Mouse (Mus musculus) CH12.LX (cell line): ENCODE measurements around the gene Depp1. TPM values are rescaled to one million over a fixed set of nuclear protein-coding genes. Genes with fewer than 3 reads are reported as not detected.

Experiments
- DNase-seq: peaks from one replicate; pipeline ENCODE4 v3.0.0-alpha.2; 2013; ENCODE audit errors: extremely low read depth
- H3K27ac ChIP-seq: 2 replicates; pipeline ENCODE4 v1.5.1; 2012; ENCODE audit warnings: low read depth, mild to moderate bottlenecking, control low read depth, moderate library complexity; ENCODE audit not compliant: insufficient read depth
- H3K27me3 ChIP-seq: replicated peaks from 2 replicates; pipeline ENCODE3; 2012; ENCODE audit warnings: inconsistent platforms
- H3K36me3 ChIP-seq, 2 experiments: replicated peaks in 1 of 2; 2 replicates each; pipeline versions ENCODE3 to v1.6.1; 2012; ENCODE audit warnings: inconsistent platforms in 1 of 2, low read length in 1 of 2, mild to moderate bottlenecking in 1 of 2, mixed read lengths in 1 of 2, moderate library complexity in 1 of 2; ENCODE audit not compliant: control insufficient read depth in 1 of 2, insufficient read depth in 1 of 2
- H3K4me1 ChIP-seq, 2 experiments: 2 replicates each; pipeline ENCODE4 v1.6.1; 2012; ENCODE audit warnings: inconsistent platforms in 1 of 2, moderate library complexity in 1 of 2; ENCODE audit not compliant: insufficient read depth in 2 of 2, control insufficient read depth in 1 of 2
- H3K4me2 ChIP-seq: 2 replicates; pipeline ENCODE4 v1.6.1; 2012; ENCODE audit warnings: low read depth, mild to moderate bottlenecking, control low read depth; ENCODE audit not compliant: poor library complexity, insufficient read depth, severe bottlenecking
- H3K4me3 ChIP-seq, 3 experiments: fragments of 150-350 bp in 1 of 3; sonication (generic) in 1 of 3; replicated peaks in 1 of 3; 2 replicates each; pipeline versions ENCODE3 to v1.5.1; 2011 to 2012; ENCODE audit warnings: low read depth in 2 of 3, low read length in 2 of 3, mild to moderate bottlenecking in 2 of 3, moderate library complexity in 2 of 3, control low read depth in 1 of 3, improper control_type of control experiment in 1 of 3, inconsistent platforms in 1 of 3, mixed read lengths in 1 of 3; ENCODE audit not compliant: poor library complexity in 1 of 3
- H3K79me2 ChIP-seq: replicated peaks from 2 replicates; pipeline ENCODE4 v1.6.1; 2012; ENCODE audit warnings: mild to moderate bottlenecking, moderate library complexity; ENCODE audit not compliant: control insufficient read depth, poor library complexity, insufficient read depth, severe bottlenecking; ENCODE audit errors: extremely low read depth
- H3K9ac ChIP-seq: 2 replicates; pipeline ENCODE4 v1.6.1; 2012; ENCODE audit warnings: low read depth, mild to moderate bottlenecking, control low read depth, moderate library complexity; ENCODE audit not compliant: insufficient read depth
- H3K9me3 ChIP-seq: replicated peaks from 2 replicates; pipeline ENCODE3; 2012; ENCODE audit warnings: low read length, inconsistent platforms, mixed read lengths
- CTCF ChIP-seq, 2 experiments: IDR thresholded peaks in 1 of 2; conservative IDR thresholded peaks in 1 of 2; 2 replicates each; pipeline ENCODE4 v1.5.1; 2011 to 2012; ENCODE audit warnings: low read depth in 2 of 2, low read length in 2 of 2, improper control_type of control experiment in 1 of 2, inconsistent platforms in 1 of 2, mild to moderate bottlenecking in 1 of 2, moderate library complexity in 1 of 2
- E2F4 ChIP-seq: IDR thresholded peaks from 2 replicates; pipeline ENCODE4 v1.6.1; 2011; ENCODE audit warnings: low read depth, low read length, improper control_type of control experiment; ENCODE audit not compliant: insufficient replicate concordance
- ELF1 ChIP-seq: IDR thresholded peaks from 2 replicates; pipeline ENCODE4 v1.6.1; 2014; ENCODE audit warnings: low read depth, mild to moderate bottlenecking, inconsistent platforms, low read length, improper control_type of control experiment
- EP300 ChIP-seq: IDR thresholded peaks from 2 replicates; pipeline ENCODE4 v1.6.1; 2011; ENCODE audit warnings: low read length, improper control_type of control experiment
- ETS1 ChIP-seq: conservative IDR thresholded peaks from 2 replicates; pipeline ENCODE4 v1.6.1; 2012; ENCODE audit warnings: low read depth, mild to moderate bottlenecking, inconsistent platforms, low read length, improper control_type of control experiment, moderate library complexity
- GABPA ChIP-seq: IDR thresholded peaks from 2 replicates; pipeline ENCODE4 v1.6.1; 2012; ENCODE audit warnings: low read depth, low read length, improper control_type of control experiment, inconsistent platforms; ENCODE audit not compliant: insufficient replicate concordance
- HCFC1 ChIP-seq: IDR thresholded peaks from 2 replicates; pipeline ENCODE4 v1.6.1; 2012; ENCODE audit warnings: low read depth, mild to moderate bottlenecking, inconsistent platforms, low read length, improper control_type of control experiment
- IRF4 ChIP-seq: IDR thresholded peaks from 2 replicates; pipeline ENCODE4 v1.6.1; 2014; ENCODE audit warnings: low read depth, mild to moderate bottlenecking, inconsistent platforms, low read length, improper control_type of control experiment
- JUN ChIP-seq: IDR thresholded peaks from 2 replicates; pipeline ENCODE4 v1.6.1; 2011; ENCODE audit warnings: low read depth, mild to moderate bottlenecking, low read length, improper control_type of control experiment, moderate library complexity; ENCODE audit not compliant: insufficient read depth
- MAFK ChIP-seq: IDR thresholded peaks from 2 replicates; pipeline ENCODE4 v1.6.1; 2011; ENCODE audit warnings: low read length, improper control_type of control experiment; ENCODE audit not compliant: insufficient replicate concordance
- MAZ ChIP-seq: IDR thresholded peaks from 2 replicates; pipeline ENCODE4 v1.6.1; 2012; ENCODE audit warnings: low read depth, mild to moderate bottlenecking, inconsistent platforms, low read length, improper control_type of control experiment, moderate library complexity
- MEF2A ChIP-seq: IDR thresholded peaks from 2 replicates; pipeline ENCODE4 v1.6.1; 2014; ENCODE audit warnings: low read depth, mild to moderate bottlenecking, inconsistent platforms, low read length, improper control_type of control experiment, borderline replicate concordance
- MXI1 ChIP-seq: IDR thresholded peaks from 2 replicates; pipeline ENCODE4 v1.6.1; 2011; ENCODE audit warnings: mild to moderate bottlenecking, low read depth, low read length, improper control_type of control experiment
- MYC ChIP-seq: IDR thresholded peaks from 2 replicates; pipeline ENCODE4 v1.6.1; 2011; ENCODE audit warnings: low read depth, mild to moderate bottlenecking, improper control_type of control experiment, low read length
- PAX5 ChIP-seq: IDR thresholded peaks from 2 replicates; pipeline ENCODE4 v1.6.1; 2012; ENCODE audit warnings: low read length, inconsistent platforms, mixed read lengths
- POLR2A ChIP-seq: IDR thresholded peaks from 2 replicates; pipeline ENCODE4 v1.6.1; 2011; ENCODE audit warnings: low read depth, mild to moderate bottlenecking, improper control_type of control experiment, low read length
- POLR2AphosphoS2 ChIP-seq: IDR thresholded peaks from 2 replicates; pipeline ENCODE4 v1.6.1; 2011; ENCODE audit warnings: low read depth, low read length, improper control_type of control experiment
- RAD21 ChIP-seq: IDR thresholded peaks from 2 replicates; pipeline ENCODE4 v1.6.1; 2011; ENCODE audit warnings: low read depth, mild to moderate bottlenecking, low read length, improper control_type of control experiment, moderate library complexity
- RCOR1 ChIP-seq: conservative IDR thresholded peaks from 2 replicates; pipeline ENCODE4 v1.6.1; 2012; ENCODE audit warnings: low read depth, mild to moderate bottlenecking, inconsistent platforms, low read length, improper control_type of control experiment
- SIN3A ChIP-seq: IDR thresholded peaks from 2 replicates; pipeline ENCODE4 v1.6.1; 2012; ENCODE audit warnings: low read length, improper control_type of control experiment, inconsistent platforms
- SMC3 ChIP-seq: IDR thresholded peaks from 2 replicates; pipeline ENCODE4 v1.6.1; 2011; ENCODE audit warnings: low read depth, low read length, improper control_type of control experiment
- TBP ChIP-seq: conservative IDR thresholded peaks from 2 replicates; pipeline ENCODE4 v1.6.1; 2011; ENCODE audit warnings: low read depth, low read length, improper control_type of control experiment
- TCF12 ChIP-seq: IDR thresholded peaks from 2 replicates; pipeline ENCODE4 v1.6.1; 2014; ENCODE audit warnings: low read depth, mild to moderate bottlenecking, inconsistent platforms, low read length, improper control_type of control experiment
- USF1 ChIP-seq: IDR thresholded peaks from 2 replicates; pipeline ENCODE4 v1.6.1; 2014; ENCODE audit warnings: low read depth, mild to moderate bottlenecking, inconsistent platforms, low read length, improper control_type of control experiment
- USF2 ChIP-seq: conservative IDR thresholded peaks from 2 replicates; pipeline ENCODE4 v1.6.1; 2011; ENCODE audit warnings: low read depth, low read length, improper control_type of control experiment
- ZC3H11A ChIP-seq: IDR thresholded peaks from 2 replicates; pipeline ENCODE4 v1.6.1; 2012; ENCODE audit warnings: low read depth, mild to moderate bottlenecking, inconsistent platforms, low read length, improper control_type of control experiment
- ZKSCAN1 ChIP-seq: IDR thresholded peaks from 2 replicates; pipeline ENCODE4 v1.6.1; 2012; ENCODE audit warnings: low read depth, inconsistent platforms, low read length, improper control_type of control experiment, borderline replicate concordance
- ZMIZ1 ChIP-seq: IDR thresholded peaks from 2 replicates; pipeline ENCODE4 v1.6.1; 2012; ENCODE audit warnings: low read depth, mild to moderate bottlenecking, inconsistent platforms, low read length, improper control_type of control experiment
- ZNF384 ChIP-seq: IDR thresholded peaks from 2 replicates; pipeline ENCODE4 v1.6.1; 2012; ENCODE audit warnings: low read depth, low read length, improper control_type of control experiment, inconsistent platforms
- dilution Hi-C: fragments of 300-500 bp; cut with MboI; formaldehyde crosslinking; loops from 2 replicates; pipeline ENCODE4 v1.14.3; 2020; ENCODE audit warnings: low sequenced_read_pairs; ENCODE audit not compliant: extremely low pct_unique_long_range_greater_than_20kb, extremely low pct_ligation_motif_present
- in situ Hi-C: fragments of 300-500 bp; cut with MboI; formaldehyde crosslinking; loops from 3 replicates; pipeline ENCODE4 v1.14.3; 2019; ENCODE audit warnings: low sequenced_read_pairs, low pct_ligation_motif_present, low pct_unique_long_range_greater_than_20kb, mixed read lengths
- polyA plus RNA-seq: library from polyadenylated mRNA; unstranded; fragments of >175 nt; gene quantifications from 2 replicates; pipeline ENCODE4 v1.2.1, GENCODE M21; 2012; ENCODE audit warnings: low read depth; ENCODE audit not compliant: insufficient read length
- total RNA-seq, 2 experiments: library from RNA; depleted of rRNA; stranded (reverse); fragments of 300-350 nt in 1 of 2; fragments of >200 nt in 1 of 2; gene quantifications; 2 replicates each; pipeline ENCODE4 v1.2.3; 2012 to 2014

Gene Depp1
- total and polyA plus RNA-seq, 3 experiments: 0.13 to 0.47 TPM; not detected in 1

DNA sequence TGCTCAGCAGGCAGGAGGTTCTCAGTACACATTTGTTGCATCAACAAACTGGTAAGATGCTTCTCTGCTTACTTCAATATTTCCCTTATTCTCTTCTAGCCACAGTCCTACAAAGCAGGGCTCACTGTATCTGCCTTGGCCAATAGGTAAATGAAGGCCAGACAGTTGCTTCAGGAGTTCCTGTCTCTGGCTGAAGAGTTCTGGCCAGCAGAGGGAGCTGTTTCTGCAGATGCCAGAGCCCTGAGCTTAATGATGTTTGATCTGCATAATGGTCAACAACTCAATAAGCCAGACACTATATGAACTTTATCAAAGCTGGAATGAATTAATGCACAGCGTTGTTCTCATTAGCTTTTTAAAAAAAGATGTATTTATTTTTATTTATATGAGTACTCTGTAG, 18.3 kb upstream of the Depp1 start (continued):
- no peak for TF ChIP-seq POLR2A

GRCm38 (mm10) chr6:116633741-116634695, 16.4 kb upstream of the Depp1 start:
- dilution Hi-C loops: no loop called here

DNA sequence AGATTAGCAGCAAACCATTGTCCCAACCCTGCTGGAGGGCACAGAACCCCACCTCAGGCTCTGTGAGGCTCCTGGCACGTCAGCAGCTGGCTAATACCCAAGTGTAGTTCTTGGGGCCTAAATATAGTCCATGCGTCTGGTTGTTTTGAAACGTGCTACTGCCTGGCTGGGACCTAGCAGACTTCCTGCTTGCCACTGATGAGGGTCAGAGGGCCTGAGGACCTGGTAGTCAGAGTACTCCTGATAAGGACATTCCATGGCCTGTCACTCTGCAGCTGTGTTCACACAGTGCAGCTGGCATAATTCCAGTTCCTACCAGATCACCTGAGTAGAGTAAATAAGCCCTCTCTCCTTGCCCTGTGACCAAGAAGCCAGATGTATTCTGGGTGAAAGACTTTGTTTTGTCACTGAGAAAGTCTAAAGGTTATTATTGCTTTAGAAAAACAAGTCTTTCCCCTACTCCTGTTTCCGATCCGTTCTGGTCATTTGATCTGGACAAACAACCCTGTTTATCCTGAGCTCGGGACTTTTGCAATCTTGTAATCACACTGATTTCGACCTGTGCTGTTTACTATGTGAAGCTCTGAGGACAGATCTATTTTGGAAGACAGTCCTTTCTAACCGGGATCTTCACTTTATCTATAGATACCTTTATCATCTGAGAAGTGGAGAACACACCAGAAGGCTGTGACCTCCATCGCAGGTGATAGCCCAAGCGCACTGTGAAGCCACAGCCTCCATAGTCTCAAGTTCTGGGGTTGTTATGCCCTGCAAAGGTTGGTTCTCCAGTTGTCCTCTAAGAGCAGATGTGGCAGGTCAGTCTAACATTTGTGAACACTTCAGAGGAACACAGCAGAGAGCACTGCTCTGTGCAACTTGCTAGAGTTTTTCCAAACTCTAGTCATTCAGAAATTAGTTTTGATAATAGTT, 14.9 kb upstream of the Depp1 start:
- DNase-seq: no peak
- H3K4me3 ChIP-seq: no peak overlapping the region
- dilution Hi-C loops (no loop called here), in situ Hi-C loops (no loop called here)
- H3K79me2 ChIP-seq: no peaks in the 10 kb centered on the region
- H3K27me3 ChIP-seq: no peaks in the 10 kb centered on the region
- H3K9me3 ChIP-seq: no peaks in the 10 kb centered on the region
- TF ChIP-seq EP300 (no peak), E2F4 (no peak), MYC (no peak), PAX5 (no peak), MAFK (no peak), ETS1 (no peak), USF1 (no peak), RCOR1 (no peak), ZKSCAN1 (no peak), ZNF384 (no peak), MXI1 (no peak), RAD21 (no peak), USF2 (no peak), TCF12 (no peak), IRF4 (no peak)
- TF ChIP-seq, all 38 proteins: peak for 0
- Histone ChIP-seq H3K36me3 (peaks cover 64 to 80% of the 10 kb centered on the region in 2 experiments), H3K4me2 (no peak overlapping the region), H3K9ac (no peak overlapping the region), H3K27ac (no peak overlapping the region), H3K4me1 (peaks cover 0 to 15% of the 10 kb centered on the region in 2 experiments; a peak in 2 of 4 replicates)

More at GRCm38 (mm10) chr6:116633741-116634695, 16.4 kb upstream of the Depp1 start:
- in situ Hi-C loops: no loop called here
- DNase-seq: no peak
- TF ChIP-seq HCFC1 (no peak), TBP (no peak), MEF2A (no peak), RCOR1 (no peak), SIN3A (no peak), USF1 (no peak), ZMIZ1 (no peak), ZKSCAN1 (no peak), JUN (no peak), ZC3H11A (no peak), POLR2AphosphoS2 (no peak), ELF1 (no peak), GABPA (no peak), PAX5 (no peak), CTCF (conservative IDR thresholded peaks at IDR 0.05 in 1 of 2, IDR thresholded peaks at IDR 0.05 in 1 of 2; ENCODE audit: low read depth in 2 of 2, low read length in 2 of 2) (no peak), SMC3 (no peak), TCF12 (no peak), E2F4 (no peak), MXI1 (no peak), MAZ (no peak)
- Histone ChIP-seq H3K27me3 (no peaks in the 10 kb centered on the region), H3K9me3 (no peaks in the 10 kb centered on the region), H3K79me2 (no peaks in the 10 kb centered on the region), H3K4me1 (peaks cover 3 to 30% of the 10 kb centered on the region in 2 experiments), H3K36me3 (peaks cover 49 to 65% of the 10 kb centered on the region in 2 experiments), H3K4me3 (no peak overlapping the region), H3K27ac (no peak overlapping the region), H3K9ac (no peak overlapping the region), H3K4me2 (no peak overlapping the region)
